Mouse (Mus musculus): ENCODE results near the gene Ptpn18.
"Not testable (repeated sequence)": the region's sequence is repeated elsewhere in the genome, so short reads cannot be mapped to it uniquely, and the experiment has no call there.

Ptpn18 gene

GRCm38 (mm10) chr1:34459284-34460060 lies at the start of gene Ptpn18:
Gene Ptpn18, plus strand, starts transcription at chr1:34459762.
- in situ Hi-C loops (cut with MboI; ENCODE audit: low sequenced_read_pairs), result no loop called here

- in situ Hi-C loops (cut with MboI; ENCODE audit: low sequenced_read_pairs), result no loop called here
These were observed 31.1 kb upstream of the Ptpn18 start for GRCm38 (mm10) chr1:34428466-34428865.

GRCm38 (mm10) chr1:34429281-34429680 lies 30.3 kb upstream of the Ptpn18 start:
- in situ Hi-C loops (cut with MboI; ENCODE audit: low sequenced_read_pairs), result no loop called here

DNA sequence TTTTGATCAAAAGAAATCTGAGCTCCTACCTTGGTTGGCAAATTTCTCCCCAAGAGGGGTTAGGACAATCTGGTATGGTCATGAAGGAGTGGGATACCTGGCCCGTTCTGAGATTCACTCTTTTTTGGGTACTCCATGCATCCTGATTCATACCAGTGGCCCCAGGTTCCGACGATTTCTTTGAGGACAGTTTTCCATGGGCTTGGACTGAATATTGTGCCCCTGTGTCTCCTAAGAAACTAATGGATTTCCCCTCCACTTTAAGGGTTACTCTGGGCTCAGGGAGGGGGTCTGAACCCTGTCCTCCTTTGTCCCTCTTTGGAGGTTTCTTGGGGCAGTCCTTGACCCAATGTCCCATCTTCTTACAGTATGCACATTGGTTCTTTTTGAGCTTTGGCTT lies 28.6 kb upstream of the Ptpn18 start:
- in situ Hi-C loops (cut with MboI; ENCODE audit: low sequenced_read_pairs), result no loop called here

DNA sequence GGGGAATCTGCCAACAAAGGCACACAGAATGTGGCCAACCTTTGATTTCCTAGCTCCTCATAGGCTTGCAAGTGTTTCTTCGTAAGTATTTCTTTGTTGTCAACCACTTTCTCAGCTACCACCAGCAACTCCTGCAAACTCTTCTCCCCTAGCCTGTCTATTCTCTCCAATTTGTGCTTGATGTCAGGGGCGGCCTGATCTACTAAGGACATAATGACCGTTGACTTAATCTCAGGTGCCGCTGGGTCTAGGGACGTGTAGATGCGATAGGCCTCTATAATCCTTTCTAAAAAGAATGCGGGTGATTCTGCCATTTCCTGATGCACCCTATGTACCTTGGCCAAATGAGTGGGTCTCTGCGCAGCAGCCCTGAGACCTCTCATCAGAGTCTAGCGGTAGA lies 28.1 kb upstream of the Ptpn18 start:
- in situ Hi-C loops (cut with MboI; ENCODE audit: low sequenced_read_pairs), result no loop called here

- in situ Hi-C loops (cut with MboI; ENCODE audit: low sequenced_read_pairs), result no loop called here
These were observed 27.2 kb upstream of the Ptpn18 start for GRCm38 (mm10) chr1:34432411-34432775.

GRCm38 (mm10) chr1:34432776-34433481 lies 26.6 kb upstream of the Ptpn18 start:
- in situ Hi-C loops (cut with MboI; ENCODE audit: low sequenced_read_pairs), result no loop called here

- in situ Hi-C loops (cut with MboI; ENCODE audit: low sequenced_read_pairs), result no loop called here
These were observed 25.6 kb upstream of the Ptpn18 start for GRCm38 (mm10) chr1:34433891-34434521.

GRCm38 (mm10) chr1:34434660-34435160 lies 24.9 kb upstream of the Ptpn18 start:
- in situ Hi-C loops (cut with MboI; ENCODE audit: low sequenced_read_pairs), result no loop called here

DNA sequence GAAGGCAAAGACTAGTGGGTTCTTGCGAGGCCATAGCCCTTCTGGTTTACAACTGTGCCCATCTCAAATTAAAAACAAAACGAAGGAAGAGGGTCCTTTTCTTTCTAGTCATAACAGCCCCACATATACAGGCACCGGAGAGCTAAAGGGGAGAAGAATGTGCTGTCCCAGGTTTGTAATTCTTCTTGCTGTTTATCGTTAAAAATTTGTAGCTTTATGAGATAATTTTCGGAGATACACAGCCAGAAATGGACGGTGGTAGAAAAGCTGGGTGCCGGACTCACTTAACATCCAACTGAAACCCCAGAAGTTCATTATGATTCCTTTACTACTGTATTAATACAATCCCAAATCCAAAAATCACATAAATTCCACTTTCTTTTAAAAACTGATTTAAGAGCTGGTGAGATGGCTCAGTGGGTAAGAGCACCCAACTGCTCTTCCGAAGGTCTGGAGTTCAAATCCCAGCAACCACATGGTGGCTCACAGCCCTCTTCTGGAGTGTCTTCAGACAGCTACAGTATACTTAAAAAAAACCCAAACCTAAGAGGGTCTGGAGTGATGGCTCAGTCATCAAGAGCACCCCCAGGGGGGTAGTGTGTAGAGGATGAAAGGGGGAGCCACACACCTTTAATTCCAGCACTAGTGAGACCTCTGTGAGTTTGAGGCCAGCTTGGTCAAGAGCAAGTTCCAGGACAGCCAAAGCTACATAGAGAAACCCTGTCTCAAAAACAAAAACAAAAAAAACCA lies 24.0 kb upstream of the Ptpn18 start:
- in situ Hi-C loops (cut with MboI; ENCODE audit: low sequenced_read_pairs), result no loop called here

DNA sequence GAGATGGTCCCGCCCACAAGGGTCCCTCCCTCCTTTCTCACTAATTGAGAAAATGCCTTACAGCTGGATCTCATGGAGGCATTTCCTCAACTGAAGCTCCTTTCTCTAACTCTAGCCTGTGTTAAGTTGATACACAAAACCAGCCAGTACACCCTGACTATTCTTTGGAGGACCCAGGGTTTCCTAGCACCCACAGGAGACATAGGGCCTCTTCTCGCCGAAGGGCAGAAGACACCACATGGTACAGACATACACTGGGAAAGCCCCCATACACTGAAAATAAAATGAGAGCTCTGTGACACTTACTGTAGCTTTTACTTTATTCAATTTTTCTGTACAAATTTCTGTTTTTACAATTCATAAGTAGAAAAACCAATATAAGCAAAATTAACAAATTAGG lies 23.2 kb upstream of the Ptpn18 start:
- in situ Hi-C loops (cut with MboI; ENCODE audit: low sequenced_read_pairs), result no loop called here

DNA sequence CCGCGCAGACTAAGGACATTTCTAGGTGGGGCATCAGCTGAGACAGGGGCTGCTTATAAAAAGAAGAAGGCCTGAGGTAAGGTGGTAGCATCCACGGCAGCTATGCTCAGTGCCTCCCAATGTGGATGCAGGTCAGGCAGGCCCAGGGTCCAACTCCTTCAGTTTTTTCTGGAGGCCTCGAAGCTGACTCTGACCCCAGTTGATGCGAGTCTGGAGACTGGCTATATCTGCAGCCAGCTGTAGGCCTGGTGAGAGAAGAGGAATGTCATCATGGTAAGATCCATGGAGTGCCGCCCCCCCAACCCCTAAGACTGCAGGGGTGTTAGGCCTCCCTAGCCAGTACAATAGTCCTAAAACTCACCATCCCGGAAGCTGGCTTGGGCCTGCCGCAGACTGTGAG lies 22.2 kb upstream of the Ptpn18 start:
- in situ Hi-C loops (cut with MboI; ENCODE audit: low sequenced_read_pairs), result not testable (repeated sequence)

- in situ Hi-C loops (cut with MboI; ENCODE audit: low sequenced_read_pairs), result no loop called here
These were observed 21.0 kb upstream of the Ptpn18 start for GRCm38 (mm10) chr1:34438381-34439051.

- in situ Hi-C loops (cut with MboI; ENCODE audit: low sequenced_read_pairs), result no loop called here
These were observed 20.2 kb upstream of the Ptpn18 start, which contains the start of the genes Ccdc115 and Imp4 for GRCm38 (mm10) chr1:34439215-34439960. Gene Ccdc115, minus strand, starts transcription at chr1:34439672. Gene Imp4, plus strand, starts transcription at chr1:34439851.

DNA sequence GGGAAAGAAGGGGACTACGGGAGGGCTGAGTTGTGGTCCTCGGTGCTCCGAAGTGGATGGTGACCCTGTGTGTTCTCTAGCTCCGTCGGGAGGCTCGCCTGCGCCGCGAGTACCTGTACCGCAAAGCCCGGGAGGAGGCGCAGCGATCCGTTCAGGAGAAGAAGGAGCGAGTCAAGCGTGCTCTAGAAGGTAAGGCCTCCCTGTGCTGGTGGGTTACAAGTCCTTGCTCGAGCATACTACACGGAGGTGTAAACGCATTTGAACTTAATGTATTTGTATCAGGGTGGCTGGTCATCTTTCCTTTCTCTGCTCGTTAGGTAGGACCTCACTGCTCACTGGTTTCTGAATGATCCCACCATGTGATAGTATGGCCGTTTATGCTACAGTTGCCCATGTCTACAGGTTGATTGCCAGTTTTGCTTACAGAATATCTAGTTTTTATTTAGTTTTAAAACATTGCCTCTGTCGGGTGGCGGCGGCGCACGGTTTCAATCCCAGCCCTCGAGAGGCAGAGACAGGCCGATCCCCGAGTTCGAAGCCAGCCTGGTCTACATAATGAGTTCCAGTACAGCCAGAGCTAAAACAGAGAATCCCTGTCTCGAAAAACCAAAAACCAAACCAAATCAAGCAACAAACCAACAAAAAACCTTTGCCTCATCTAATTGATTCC lies 19.5 kb upstream of the Ptpn18 start:
- in situ Hi-C loops (cut with MboI; ENCODE audit: low sequenced_read_pairs), result no loop called here

DNA sequence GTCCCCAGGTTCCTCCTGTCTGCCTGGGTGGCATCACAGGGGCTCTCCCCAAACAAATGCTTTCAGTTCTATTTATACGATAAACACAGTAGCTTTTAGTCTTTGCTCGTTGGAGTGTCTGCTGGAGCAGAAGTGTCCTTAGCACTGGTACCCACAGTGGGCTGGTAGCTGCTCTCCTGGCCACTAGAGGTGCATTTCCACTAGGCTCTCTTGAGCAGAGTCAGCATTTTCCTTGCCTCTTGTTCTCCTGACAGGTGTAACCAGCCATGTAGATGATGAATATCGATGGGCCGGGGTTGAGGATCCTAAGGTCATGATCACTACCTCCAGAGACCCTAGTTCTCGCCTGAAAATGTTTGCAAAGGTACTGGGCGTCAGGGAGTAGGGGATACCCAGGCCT lies 16.4 kb upstream of the Ptpn18 start:
- in situ Hi-C loops (cut with MboI; ENCODE audit: low sequenced_read_pairs), result no loop called here

DNA sequence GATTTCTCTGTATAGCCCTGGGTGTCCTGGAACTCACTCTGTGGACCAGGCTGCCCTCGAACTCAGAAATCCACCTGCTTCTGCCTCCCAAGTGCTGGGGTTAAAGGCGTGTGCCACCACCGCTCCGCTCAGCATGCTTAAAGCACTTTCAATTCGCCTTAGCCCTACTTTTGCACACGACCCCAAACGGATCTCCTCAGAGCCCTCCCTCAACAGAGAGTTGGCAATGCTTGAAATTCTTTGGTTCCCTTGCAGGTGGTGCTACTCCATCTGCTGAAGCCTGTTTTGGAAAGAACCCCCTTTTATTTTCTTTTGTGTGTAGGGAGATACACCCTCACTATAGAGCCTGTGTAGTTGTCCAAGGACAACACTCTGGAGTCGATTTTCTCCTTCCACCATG lies 1.1 kb upstream of the Ptpn18 start:
- in situ Hi-C loops (cut with MboI; ENCODE audit: low sequenced_read_pairs), result no loop called here

DNA sequence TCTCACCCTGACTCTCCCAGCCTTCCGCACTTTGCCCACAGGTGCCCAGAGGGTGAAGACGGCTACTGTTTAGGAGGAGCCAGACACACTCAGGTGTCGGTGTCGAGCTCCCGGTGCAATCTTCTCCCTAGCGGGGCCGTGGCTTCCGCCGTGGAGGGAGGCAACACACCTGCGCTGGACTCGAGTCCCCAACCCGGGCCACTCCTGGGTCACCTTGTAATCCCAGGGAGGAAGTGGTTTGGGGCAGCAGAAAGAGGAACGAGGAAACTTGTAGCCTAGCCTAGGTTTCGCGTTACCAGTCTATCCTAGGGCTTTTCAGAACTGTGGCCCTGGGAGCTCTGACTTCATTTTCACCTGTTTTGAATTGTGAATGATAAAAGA lies 489 bp downstream of the Ptpn18 start:
- in situ Hi-C loops (cut with MboI; ENCODE audit: low sequenced_read_pairs), result no loop called here

- in situ Hi-C loops (cut with MboI; ENCODE audit: low sequenced_read_pairs), result no loop called here
These were observed 3.2 kb downstream of the Ptpn18 start for GRCm38 (mm10) chr1:34462766-34463165.

Measured in CH12F3 (cell line).